Mouse (Mus musculus): ENCODE measurements at regions not wholly inside any gene's neighbourhood (a gene's known extent, or its start where the extent isn't known, plus 50 kb on each side); places are given as distances from the start of the nearest gene placed in this dataset.
A peak's percentile ranks its signal among the peaks of the same experiment; 100 is the strongest.

DNA sequence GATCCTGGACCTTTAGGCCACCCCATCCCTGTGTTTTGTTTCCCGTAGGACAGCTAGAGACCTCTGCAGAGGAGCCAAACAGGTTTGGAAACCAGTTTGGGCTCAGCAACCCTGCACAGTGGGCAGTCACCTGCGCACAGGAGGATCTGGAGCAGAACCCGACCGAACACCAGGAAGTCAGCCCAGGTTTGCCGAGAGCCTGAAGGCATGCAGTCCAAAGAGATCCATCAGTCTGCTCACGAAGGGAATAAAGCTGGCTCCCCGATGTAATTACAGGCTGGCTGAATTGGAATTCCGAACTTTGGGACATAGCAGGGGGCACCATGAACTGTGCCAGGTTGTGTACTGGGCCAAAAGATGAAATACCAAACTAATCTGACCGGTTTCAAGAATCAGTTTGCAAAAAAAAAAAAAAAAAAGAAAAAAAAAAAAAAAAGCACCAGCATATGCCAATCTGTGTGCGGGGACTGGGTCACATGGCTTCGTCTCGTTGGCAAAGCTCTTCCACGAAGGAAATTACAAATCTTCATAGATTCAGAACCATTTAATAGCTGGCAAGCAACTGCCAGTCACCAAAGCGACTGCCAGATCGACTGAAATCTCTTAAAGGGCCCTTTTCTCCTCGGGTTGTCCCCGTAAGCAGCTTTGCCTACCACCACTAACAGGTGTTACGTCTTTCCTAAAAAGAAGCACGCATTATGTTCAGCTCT, 137.0 kb upstream of the Dyrk2 start:
- Histone ChIP-seq H3K9ac (ENCODE audit: low read length) (no peak overlapping the region), H3K27ac (replicated peaks) (peak overlapping the region; percentile 50; the same call in 1 of the 2 replicates), H3K27me3 (ENCODE audit: control insufficient read depth, insufficient read depth, low read length) (no peaks in the 10 kb centered on the region), H3K4me3 (ENCODE audit: low read depth, low read length) (no peak overlapping the region), H3K4me1 (replicated peaks; ENCODE audit: control insufficient read depth, insufficient read depth) (peaks cover 9% of the 10 kb centered on the region), H3K9me3 (ENCODE audit: control insufficient read depth, low read length) (no peaks in the 10 kb centered on the region), H3K36me3 (ENCODE audit: control insufficient read depth, insufficient read depth, low read length) (no peaks in the 10 kb centered on the region), H3K4me2 (replicated peaks; ENCODE audit: low read depth) (no peak overlapping the region)
- no peak for TF ChIP-seq CTCF (IDR thresholded peaks at IDR 0.05; ENCODE audit: low read depth)
- no peak for TF ChIP-seq EP300 (optimal IDR thresholded peaks at IDR 0.05)
- DNase-seq (ENCODE audit: low spot score) (no peak), ATAC-seq (ENCODE audit: low FRiP score, low TSS enrichment) (no peak; the same call in 1 of the 2 replicates)
- WGBS: 73% methylated on average over 19 of the region's 19 CpGs

DNA sequence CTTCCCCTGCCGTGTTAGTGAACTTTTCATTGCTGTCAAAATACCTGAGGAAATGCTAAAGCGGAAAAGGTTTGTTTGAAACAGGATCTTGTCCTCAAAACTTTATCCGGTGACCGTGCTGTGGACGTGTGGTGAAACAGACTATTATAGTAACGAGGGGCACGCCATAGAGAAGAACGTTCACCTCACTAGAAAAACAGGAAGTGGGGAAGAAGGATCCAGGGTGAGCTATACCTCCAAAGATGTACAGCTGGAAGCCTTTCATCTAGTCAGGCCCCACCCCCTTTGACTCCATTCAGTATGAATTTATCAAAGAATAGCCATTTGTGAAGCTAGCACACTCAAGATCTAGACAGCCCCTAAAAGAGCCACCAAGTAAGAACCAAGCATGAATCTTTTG, 135.5 kb upstream of the Dyrk2 start:
- Histone ChIP-seq H3K4me3 (ENCODE audit: low read depth, low read length) (no peak overlapping the region), H3K4me2 (replicated peaks; ENCODE audit: low read depth) (no peak overlapping the region), H3K27ac (replicated peaks) (no peak overlapping the region), H3K27me3 (ENCODE audit: control insufficient read depth, insufficient read depth, low read length) (no peaks in the 10 kb centered on the region), H3K36me3 (ENCODE audit: control insufficient read depth, insufficient read depth, low read length) (no peaks in the 10 kb centered on the region), H3K4me1 (replicated peaks; ENCODE audit: control insufficient read depth, insufficient read depth) (0 out of 2 replicates have a peak, but pooled peaks cover 4% of the 10 kb centered on the region), H3K9ac (ENCODE audit: low read length) (no peak overlapping the region), H3K9me3 (ENCODE audit: control insufficient read depth, low read length) (no peaks in the 10 kb centered on the region)
- DNase-seq (ENCODE audit: low spot score) (no peak), ATAC-seq (ENCODE audit: low FRiP score, low TSS enrichment) (no peak)
- 83% methylated on average over 8 of the region's 8 CpGs for WGBS
- no peak for TF ChIP-seq EP300 (optimal IDR thresholded peaks at IDR 0.05)
- no peak for TF ChIP-seq CTCF (IDR thresholded peaks at IDR 0.05; ENCODE audit: low read depth)

DNA sequence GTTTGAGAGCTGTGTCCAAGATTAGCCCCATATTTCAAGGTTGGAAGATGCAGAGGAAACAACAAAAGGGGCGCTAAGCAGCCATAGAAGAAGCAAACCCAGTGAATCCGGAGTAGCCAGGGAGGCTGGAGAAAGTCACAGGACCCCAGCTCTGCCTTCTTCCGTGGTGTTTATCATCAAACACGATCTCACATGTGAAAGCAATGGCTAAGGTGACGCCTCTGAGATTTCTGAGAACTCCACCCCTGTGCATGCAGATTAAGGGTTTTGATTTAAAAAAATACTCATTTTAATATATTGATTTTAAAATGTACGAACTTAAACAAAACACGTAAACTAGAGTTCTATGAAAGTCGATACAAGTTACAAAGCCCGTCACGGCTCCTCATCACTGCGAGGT, 134.4 kb upstream of the Dyrk2 start:
- DNase-seq (ENCODE audit: low spot score): no peak
- no peaks in the 10 kb centered on the region for H3K9me3 ChIP-seq (ENCODE audit: control insufficient read depth, low read length)
- TF ChIP-seq CTCF (IDR thresholded peaks at IDR 0.05; ENCODE audit: low read depth): no peak
- no peak for TF ChIP-seq EP300 (optimal IDR thresholded peaks at IDR 0.05)
- H3K36me3 ChIP-seq (ENCODE audit: control insufficient read depth, insufficient read depth, low read length): no peaks in the 10 kb centered on the region
- 0 out of 2 replicates have a peak overlapping the region, but pooled peaks have one; percentile 56 for H3K27ac ChIP-seq (replicated peaks)
- H3K9ac ChIP-seq (ENCODE audit: low read length): no peak overlapping the region
- no peak overlapping the region for H3K4me3 ChIP-seq (ENCODE audit: low read depth, low read length)
- no peak overlapping the region for H3K4me2 ChIP-seq (replicated peaks; ENCODE audit: low read depth)
- 83% methylated on average over 11 of the region's 11 CpGs for WGBS
- no peak for ATAC-seq (ENCODE audit: low FRiP score, low TSS enrichment)
- no peaks in the 10 kb centered on the region for H3K27me3 ChIP-seq (ENCODE audit: control insufficient read depth, insufficient read depth, low read length)
- H3K4me1 ChIP-seq (replicated peaks; ENCODE audit: control insufficient read depth, insufficient read depth): 0 out of 2 replicates have a peak, but pooled peaks cover 4% of the 10 kb centered on the region

DNA sequence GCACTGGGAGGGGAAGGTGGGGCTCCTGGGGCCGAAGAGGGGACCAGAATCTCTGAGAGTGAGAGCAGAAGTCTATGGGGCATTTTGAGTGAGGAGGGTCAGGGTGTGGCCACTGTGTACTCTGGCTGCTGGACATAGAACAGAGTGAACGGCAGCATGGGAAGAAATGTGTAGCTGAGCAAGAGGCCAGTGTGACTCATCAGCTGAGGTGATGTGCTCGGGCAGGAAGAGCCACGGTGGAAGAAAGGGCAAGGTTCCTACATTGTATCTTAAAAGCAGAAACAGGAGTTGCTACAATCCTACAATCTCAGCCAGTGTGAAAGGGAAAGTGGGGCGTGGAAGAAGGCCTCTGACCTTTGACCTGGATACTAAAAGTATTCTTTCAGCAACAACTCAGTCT, 133.8 kb upstream of the Dyrk2 start:
- TF ChIP-seq CTCF (IDR thresholded peaks at IDR 0.05; ENCODE audit: low read depth) (no peak), EP300 (optimal IDR thresholded peaks at IDR 0.05) (no peak)
- DNase-seq (ENCODE audit: low spot score) (peak; percentile 48), ATAC-seq (ENCODE audit: low FRiP score, low TSS enrichment) (peak; percentile 89)
- no peaks in the 10 kb centered on the region for H3K27me3 ChIP-seq (ENCODE audit: control insufficient read depth, insufficient read depth, low read length)
- peak overlapping the region; percentile 56; the same call in 1 of the 2 replicates for H3K27ac ChIP-seq (replicated peaks)
- 41% methylated on average over 5 of the region's 5 CpGs for WGBS
- H3K4me1 ChIP-seq (replicated peaks; ENCODE audit: control insufficient read depth, insufficient read depth): 0 out of 2 replicates have a peak, but pooled peaks cover 4% of the 10 kb centered on the region
- no peaks in the 10 kb centered on the region for H3K36me3 ChIP-seq (ENCODE audit: control insufficient read depth, insufficient read depth, low read length)
- no peak overlapping the region for H3K4me2 ChIP-seq (replicated peaks; ENCODE audit: low read depth)
- H3K4me3 ChIP-seq (ENCODE audit: low read depth, low read length): no peak overlapping the region
- H3K9me3 ChIP-seq (ENCODE audit: control insufficient read depth, low read length): no peaks in the 10 kb centered on the region
- H3K9ac ChIP-seq (ENCODE audit: low read length): no peak overlapping the region

- 93% methylated on average over 2 of the region's 2 CpGs for WGBS
- no peaks in the 10 kb centered on the region for H3K36me3 ChIP-seq (ENCODE audit: control insufficient read depth, insufficient read depth, low read length)
- H3K4me1 ChIP-seq (replicated peaks; ENCODE audit: control insufficient read depth, insufficient read depth): 0 out of 2 replicates have a peak, but pooled peaks cover 4% of the 10 kb centered on the region
- no peak for TF ChIP-seq CTCF (IDR thresholded peaks at IDR 0.05; ENCODE audit: low read depth)
- H3K9ac ChIP-seq (ENCODE audit: low read length): no peak overlapping the region
- H3K27ac ChIP-seq (replicated peaks): no peak overlapping the region
- no peaks in the 10 kb centered on the region for H3K9me3 ChIP-seq (ENCODE audit: control insufficient read depth, low read length)
- no peak overlapping the region for H3K4me2 ChIP-seq (replicated peaks; ENCODE audit: low read depth)
- ATAC-seq (ENCODE audit: low FRiP score, low TSS enrichment) (0 out of 2 replicates have a peak, but pooled peaks have one; percentile 41), DNase-seq (ENCODE audit: low spot score) (no peak)
- no peak overlapping the region for H3K4me3 ChIP-seq (ENCODE audit: low read depth, low read length)
- H3K27me3 ChIP-seq (ENCODE audit: control insufficient read depth, insufficient read depth, low read length): no peaks in the 10 kb centered on the region
Measured at GRCm38 (mm10) chr10:119003042-119003441, 133.0 kb upstream of the Dyrk2 start.

DNA sequence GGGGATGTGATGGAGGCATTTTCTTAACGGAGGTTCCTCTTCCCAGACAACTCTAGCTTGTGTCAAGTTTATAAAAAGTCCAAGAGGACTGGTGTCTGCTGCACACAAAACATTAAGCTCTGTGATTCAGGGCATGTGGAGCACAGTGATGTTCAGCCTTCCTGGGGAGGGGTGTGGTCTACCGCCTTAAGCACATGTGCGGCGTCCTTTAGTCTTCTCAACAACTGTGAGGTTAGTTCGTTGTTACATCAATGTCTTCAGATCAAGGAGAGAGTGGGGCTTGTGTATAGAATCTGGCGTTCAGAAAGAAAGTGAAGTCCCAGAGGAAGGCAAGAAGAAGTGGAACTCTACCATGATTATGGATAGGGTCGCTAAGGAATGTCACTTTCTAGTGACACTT, 131.9 kb upstream of the Dyrk2 start:
- ATAC-seq (ENCODE audit: low FRiP score, low TSS enrichment): no peak
- WGBS: 83% methylated on average over 7 of the region's 7 CpGs
- Histone ChIP-seq H3K9me3 (ENCODE audit: control insufficient read depth, low read length) (no peaks in the 10 kb centered on the region), H3K4me3 (ENCODE audit: low read depth, low read length) (no peak overlapping the region), H3K36me3 (ENCODE audit: control insufficient read depth, insufficient read depth, low read length) (no peaks in the 10 kb centered on the region), H3K27ac (replicated peaks) (no peak overlapping the region), H3K9ac (ENCODE audit: low read length) (no peak overlapping the region), H3K4me1 (replicated peaks; ENCODE audit: control insufficient read depth, insufficient read depth) (0 out of 2 replicates have a peak, but pooled peaks cover 4% of the 10 kb centered on the region), H3K4me2 (replicated peaks; ENCODE audit: low read depth) (no peak overlapping the region), H3K27me3 (ENCODE audit: control insufficient read depth, insufficient read depth, low read length) (no peaks in the 10 kb centered on the region)
- DNase-seq (ENCODE audit: low spot score): no peak
- TF ChIP-seq EP300 (optimal IDR thresholded peaks at IDR 0.05) (no peak), CTCF (IDR thresholded peaks at IDR 0.05; ENCODE audit: low read depth) (no peak)

Data from stomach, postnatal 0 days (tissue).